Mouse (Mus musculus): Measurements from ENCODE around the gene Nipsnap1. TPM values are rescaled to one million over a fixed set of nuclear protein-coding genes. Genes with fewer than 3 reads are reported as not detected.
A peak's percentile ranks its signal among the peaks of the same experiment; 100 is the strongest.

Gene Nipsnap1
- total and polyA plus RNA-seq, 3 experiments = 53.5 to 97.9 (median 79.3) TPM

GRCm38 (mm10) chr11:4927224-4927623 is 53.5 kb downstream of the Nipsnap1 start:
- no peak overlapping the region for H3K4me2 ChIP-seq (ENCODE audit: insufficient read depth, low read depth, poor library complexity, severe bottlenecking)
- no peak for DNase-seq (ENCODE audit: extremely low read depth)
- H3K4me3 ChIP-seq (replicated peaks in 1 of 3; ENCODE audit: low read depth in 2 of 3, low read length in 2 of 3, poor library complexity in 1 of 3) = no peak overlapping the region
- H3K4me1 ChIP-seq (ENCODE audit: control insufficient read depth in 1 of 2, insufficient read depth in 2 of 2) = peaks cover 8 to 18% of the 10 kb centered on the region in 2 experiments
- no peak overlapping the region for H3K9ac ChIP-seq (ENCODE audit: insufficient read depth, low read depth)
- no peak for TF ChIP-seq NELFE (IDR thresholded peaks at IDR 0.05; ENCODE audit: low read depth, low read length)
- TF ChIP-seq E2F4 (IDR thresholded peaks at IDR 0.05; ENCODE audit: insufficient replicate concordance, low read depth, low read length) = no peak
- TF ChIP-seq SMC3 (IDR thresholded peaks at IDR 0.05; ENCODE audit: low read depth, low read length) = no peak
- TF ChIP-seq MAX (IDR thresholded peaks at IDR 0.05; ENCODE audit: low read length) = no peak
- no peak for TF ChIP-seq ELF1 (IDR thresholded peaks at IDR 0.05; ENCODE audit: low read depth, low read length)
- TF ChIP-seq MXI1 (IDR thresholded peaks at IDR 0.05; ENCODE audit: low read depth, low read length) = no peak
- no peak; the same call in 1 of the 2 replicates for TF ChIP-seq POLR2A (IDR thresholded peaks at IDR 0.05; ENCODE audit: low read depth, low read length)
- TF ChIP-seq KAT2A (IDR thresholded peaks at IDR 0.05; ENCODE audit: insufficient replicate concordance, low read length) = no peak
- no peak for TF ChIP-seq JUN (IDR thresholded peaks at IDR 0.05; ENCODE audit: insufficient read depth, low read depth, low read length)
- TF ChIP-seq USF2 (conservative IDR thresholded peaks at IDR 0.05; ENCODE audit: low read depth, low read length) = no peak
- TF ChIP-seq TBP (conservative IDR thresholded peaks at IDR 0.05; ENCODE audit: low read depth, low read length) = no peak
- TF ChIP-seq HCFC1 (IDR thresholded peaks at IDR 0.05; ENCODE audit: low read depth, low read length) = no peak
- no peaks in the 10 kb centered on the region for H3K79me2 ChIP-seq (replicated peaks; ENCODE audit: control insufficient read depth, extremely low read depth, insufficient read depth, poor library complexity, severe bottlenecking)
- in situ Hi-C loops (cut with MboI; ENCODE audit: low pct_ligation_motif_present, low pct_unique_long_range_greater_than_20kb, low sequenced_read_pairs) (no loop called here), dilution Hi-C loops (cut with MboI; ENCODE audit: extremely low pct_ligation_motif_present, extremely low pct_unique_long_range_greater_than_20kb, low sequenced_read_pairs) (no loop called here)
- H3K36me3 ChIP-seq (replicated peaks in 1 of 2; ENCODE audit: control insufficient read depth in 1 of 2, insufficient read depth in 1 of 2, low read length in 1 of 2) = peaks cover 67 to 89% of the 10 kb centered on the region in 2 experiments
- H3K9me3 ChIP-seq (replicated peaks; ENCODE audit: low read length) = no peaks in the 10 kb centered on the region
- H3K27ac ChIP-seq (ENCODE audit: insufficient read depth, low read depth) = no peak overlapping the region
- H3K27me3 ChIP-seq (replicated peaks) = no peaks in the 10 kb centered on the region

DNA sequence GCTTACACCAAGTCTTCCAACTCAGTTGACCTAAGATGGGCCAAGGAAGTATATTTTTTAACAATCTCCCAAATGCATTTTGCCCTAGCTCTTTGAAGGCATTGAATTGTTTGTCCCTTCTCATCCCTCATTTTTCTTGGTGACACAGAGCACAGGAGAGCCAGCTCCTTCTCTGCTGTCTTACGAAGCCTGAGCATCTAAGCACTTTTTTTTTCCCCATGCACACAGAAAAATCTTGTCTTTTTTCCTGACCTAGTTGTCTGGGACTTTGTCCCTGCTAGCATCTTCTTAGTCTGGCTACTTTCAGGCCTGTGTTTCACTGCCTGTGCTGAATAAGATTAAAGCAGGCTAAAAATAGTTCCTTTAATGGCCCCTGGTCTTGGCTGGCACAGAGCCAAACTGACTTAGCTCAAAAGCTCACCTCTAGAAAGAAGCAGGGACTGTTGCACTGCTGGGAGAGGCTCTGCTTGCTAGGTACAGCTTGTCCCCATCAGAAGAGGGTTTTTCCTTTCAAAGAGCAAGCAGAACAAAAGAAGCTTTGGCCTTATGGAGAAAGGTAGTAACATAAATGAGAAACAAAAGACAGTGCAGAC is 57.4 kb downstream of the Nipsnap1 start:
- H3K9me3 ChIP-seq (replicated peaks; ENCODE audit: low read length) = no peaks in the 10 kb centered on the region
- in situ Hi-C loops (cut with MboI; ENCODE audit: low pct_ligation_motif_present, low pct_unique_long_range_greater_than_20kb, low sequenced_read_pairs) = no loop called here
- peak; percentile 60 for DNase-seq (ENCODE audit: extremely low read depth)
- TF ChIP-seq RCOR1 (conservative IDR thresholded peaks at IDR 0.05; ENCODE audit: low read depth, low read length) (0 out of 2 replicates have a peak, but pooled peaks have one; percentile 45), ETS1 (conservative IDR thresholded peaks at IDR 0.05; ENCODE audit: low read depth, low read length) (0 out of 2 replicates have a peak, but pooled peaks have one; percentile 22), MXI1 (IDR thresholded peaks at IDR 0.05; ENCODE audit: low read depth, low read length) (no peak), E2F4 (IDR thresholded peaks at IDR 0.05; ENCODE audit: insufficient replicate concordance, low read depth, low read length) (no peak), ZMIZ1 (IDR thresholded peaks at IDR 0.05; ENCODE audit: low read depth, low read length) (no peak), TBP (conservative IDR thresholded peaks at IDR 0.05; ENCODE audit: low read depth, low read length) (peak; percentile 64; the same call in 1 of the 2 replicates), ZNF384 (IDR thresholded peaks at IDR 0.05; ENCODE audit: low read depth, low read length) (peak; percentile 75), JUND (conservative IDR thresholded peaks at IDR 0.05; ENCODE audit: low read depth, low read length) (peak; percentile 62; the same call in 1 of the 2 replicates), MYC (IDR thresholded peaks at IDR 0.05; ENCODE audit: low read depth, low read length) (no peak), KAT2A (IDR thresholded peaks at IDR 0.05; ENCODE audit: insufficient replicate concordance, low read length) (no peak), POLR2A (IDR thresholded peaks at IDR 0.05; ENCODE audit: low read depth, low read length) (no peak), HCFC1 (IDR thresholded peaks at IDR 0.05; ENCODE audit: low read depth, low read length) (no peak), POLR2AphosphoS2 (IDR thresholded peaks at IDR 0.05; ENCODE audit: low read depth, low read length) (no peak), NELFE (IDR thresholded peaks at IDR 0.05; ENCODE audit: low read depth, low read length) (no peak), MEF2A (IDR thresholded peaks at IDR 0.05; ENCODE audit: borderline replicate concordance, low read depth, low read length) (peak; percentile 96), SMC3 (IDR thresholded peaks at IDR 0.05; ENCODE audit: low read depth, low read length) (no peak), BHLHE40 (IDR thresholded peaks at IDR 0.05; ENCODE audit: low read depth, low read length) (peak; percentile 40), MAX (IDR thresholded peaks at IDR 0.05; ENCODE audit: low read length) (no peak), CTCF (conservative IDR thresholded peaks at IDR 0.05 in 1 of 2, IDR thresholded peaks at IDR 0.05 in 1 of 2; ENCODE audit: low read depth in 2 of 2, low read length in 2 of 2) (peak in 1 of 2 experiments; percentile 6; a peak in 1 of 4 replicates), UBTF (IDR thresholded peaks at IDR 0.05; ENCODE audit: low read depth, low read length) (no peak), MAFK (IDR thresholded peaks at IDR 0.05; ENCODE audit: insufficient replicate concordance, low read length) (peak; percentile 78), IRF4 (IDR thresholded peaks at IDR 0.05; ENCODE audit: low read depth, low read length) (peak; percentile 89), CHD1 (IDR thresholded peaks at IDR 0.05; ENCODE audit: low read depth, low read length) (no peak), SIN3A (IDR thresholded peaks at IDR 0.05; ENCODE audit: low read length) (no peak), NRF1 (IDR thresholded peaks at IDR 0.05; ENCODE audit: low read depth, low read length) (no peak), RAD21 (IDR thresholded peaks at IDR 0.05; ENCODE audit: low read depth, low read length) (no peak; the same call in 1 of the 2 replicates), EP300 (IDR thresholded peaks at IDR 0.05; ENCODE audit: low read length) (peak; percentile 75), ELF1 (IDR thresholded peaks at IDR 0.05; ENCODE audit: low read depth, low read length) (no peak)

More for the DNA sequence above, 57.4 kb downstream of the Nipsnap1 start:
- Histone ChIP-seq H3K27me3 (replicated peaks) (no peaks in the 10 kb centered on the region), H3K4me3 (replicated peaks in 1 of 3; ENCODE audit: low read depth in 2 of 3, low read length in 2 of 3, poor library complexity in 1 of 3) (no peak overlapping the region), H3K9ac (ENCODE audit: insufficient read depth, low read depth) (no peak overlapping the region), H3K36me3 (replicated peaks in 1 of 2; ENCODE audit: control insufficient read depth in 1 of 2, insufficient read depth in 1 of 2, low read length in 1 of 2) (peaks cover 34 to 53% of the 10 kb centered on the region in 2 experiments), H3K4me1 (ENCODE audit: control insufficient read depth in 1 of 2, insufficient read depth in 2 of 2) (peaks cover 8 to 21% of the 10 kb centered on the region in 2 experiments), H3K4me2 (ENCODE audit: insufficient read depth, low read depth, poor library complexity, severe bottlenecking) (0 out of 2 replicates have a peak overlapping the region, but pooled peaks have one; percentile 10), H3K79me2 (replicated peaks; ENCODE audit: control insufficient read depth, extremely low read depth, insufficient read depth, poor library complexity, severe bottlenecking) (no peaks in the 10 kb centered on the region), H3K27ac (ENCODE audit: insufficient read depth, low read depth) (no peak overlapping the region)
- dilution Hi-C loops (cut with MboI; ENCODE audit: extremely low pct_ligation_motif_present, extremely low pct_unique_long_range_greater_than_20kb, low sequenced_read_pairs) = no loop called here

Measured in CH12.LX (cell line).